Mouse (Mus musculus): ENCODE measurements around the gene Phex. TPM values are rescaled to one million over a fixed set of nuclear protein-coding genes. Genes with fewer than 3 reads are reported as not detected.

Phex gene
- polyA plus RNA-seq, 1 experiment from 2014 or later, result 0.07 TPM

DNA sequence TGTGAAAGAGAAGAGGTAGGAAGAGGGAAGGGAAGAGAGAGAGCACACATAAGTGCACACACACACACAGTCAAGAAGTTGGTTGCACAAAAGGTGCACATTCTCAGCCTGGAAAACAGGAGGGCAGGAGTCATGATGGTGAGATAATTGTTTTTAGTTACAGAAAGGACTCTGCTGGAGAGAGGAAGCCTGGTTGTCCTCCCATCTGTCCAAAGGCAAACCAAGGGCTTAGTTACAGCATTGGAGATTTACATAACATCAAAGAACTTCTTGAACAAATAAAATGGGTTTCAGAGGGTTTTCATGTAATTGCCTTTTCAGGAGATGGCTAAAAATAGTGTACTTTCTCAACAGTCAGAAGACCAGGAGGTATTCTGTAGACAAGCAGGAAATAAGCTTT, 270.4 kb downstream of the Phex start:
- Histone ChIP-seq H3K27ac (ENCODE audit: low read length) (no peak overlapping the region), H3K27me3 (replicated peaks; ENCODE audit: control insufficient read depth, insufficient read depth, low read length) (no peaks in the 10 kb centered on the region), H3K9me3 (ENCODE audit: control insufficient read depth, low read length) (no peaks in the 10 kb centered on the region), H3K4me3 (ENCODE audit: low read length) (no peak overlapping the region), H3K4me1 (ENCODE audit: control insufficient read depth, insufficient read depth, low read length) (no peaks in the 10 kb centered on the region), H3K9ac (ENCODE audit: low read depth, low read length) (no peak overlapping the region), H3K36me3 (ENCODE audit: control insufficient read depth, insufficient read depth, low read length) (no peaks in the 10 kb centered on the region), H3K4me2 (ENCODE audit: low read depth, low read length) (no peak overlapping the region)
- no peak for ATAC-seq

DNA sequence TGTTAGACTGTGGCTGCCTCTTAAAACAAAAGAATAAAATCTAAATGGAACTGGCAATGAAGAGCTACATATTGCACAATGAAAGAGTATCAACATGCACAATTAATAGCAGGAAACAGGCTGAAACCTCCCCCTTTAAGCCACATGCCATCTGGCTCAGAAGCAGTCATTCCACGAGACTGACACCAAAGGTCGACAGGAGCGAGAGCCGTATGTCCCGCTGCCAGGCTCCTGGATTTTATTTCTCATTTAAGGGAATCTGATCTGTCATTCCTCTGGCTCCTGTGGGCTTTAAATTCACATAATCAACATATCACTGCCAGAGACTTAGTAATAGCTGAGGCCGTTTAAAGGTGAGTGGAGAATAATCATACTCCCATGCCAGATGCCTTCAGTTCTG, 275.5 kb downstream of the Phex start:
- H3K4me1 ChIP-seq (ENCODE audit: control insufficient read depth, insufficient read depth, low read length), result no peaks in the 10 kb centered on the region
- no peak overlapping the region for H3K9ac ChIP-seq (ENCODE audit: low read depth, low read length)
- no peak for ATAC-seq
- WGBS, result 65% methylated on average over 6 of the region's 6 CpGs
- H3K36me3 ChIP-seq (ENCODE audit: control insufficient read depth, insufficient read depth, low read length), result no peaks in the 10 kb centered on the region
- H3K4me2 ChIP-seq (ENCODE audit: low read depth, low read length), result no peak overlapping the region
- no peak overlapping the region for H3K4me3 ChIP-seq (ENCODE audit: low read length)
- no peaks in the 10 kb centered on the region for H3K27me3 ChIP-seq (replicated peaks; ENCODE audit: control insufficient read depth, insufficient read depth, low read length)
- H3K9me3 ChIP-seq (ENCODE audit: control insufficient read depth, low read length), result no peaks in the 10 kb centered on the region
- H3K27ac ChIP-seq (ENCODE audit: low read length), result no peak overlapping the region

Small RNA genes lying within 50 kb of the gene (microRNA-seq; reads per million reads assigned to microRNA genes)
- not detected for gene Gm23798

Other genes with a start within 250 kb of the Phex start
- 27.1 and 33.1 TPM in 2 replicates for gene Sms, start 77.0 kb upstream of the Phex start, polyA plus RNA-seq (2015; fragmentation: Nextera tagmentation; extraction: Ambion mirVana)
- gene Yy2, start 153.7 kb upstream of the Phex start, polyA plus RNA-seq (2015; fragmentation: Nextera tagmentation; extraction: Ambion mirVana), result 1.7 and 3.3 TPM in 2 replicates
- gene Mbtps2, start 183.4 kb upstream of the Phex start, polyA plus RNA-seq (2015; fragmentation: Nextera tagmentation; extraction: Ambion mirVana), result 16.8 and 17.9 TPM in 2 replicates

Measured in intestine, embryonic 16.5 days (tissue).